Mouse (Mus musculus) stomach, embryonic 15.5 days (tissue): ENCODE results near the gene Rnf11. TPM values are rescaled to one million over a fixed set of nuclear protein-coding genes. Genes with fewer than 3 reads are reported as not detected.
"Not testable (repeated sequence)": the region's sequence is repeated elsewhere in the genome, so short reads cannot be mapped to it uniquely, and the experiment has no call there.

Experiments used
- ATAC-seq: fragments of 200-750 bp; cut with Nextera tagmentation; 2 replicates; pipeline ENCODE4 v1.8.0; 2017; ENCODE audit warnings: low read depth, moderate number of reproducible peaks, moderate TSS enrichment; ENCODE audit not compliant: insufficient read depth, low FRiP score
- H3K27ac ChIP-seq: fragments of 300-500 bp; sonication (generic); 2 replicates; pipeline ENCODE4 v1.5.1; 2015; ENCODE audit warnings: mild to moderate bottlenecking, inconsistent platforms
- H3K27me3 ChIP-seq: fragments of 300-500 bp; sonication (generic); replicated peaks from 2 replicates; pipeline ENCODE4 v1.6.1; 2015; ENCODE audit warnings: inconsistent platforms
- H3K36me3 ChIP-seq: fragments of 300-500 bp; sonication (generic); 2 replicates; pipeline ENCODE4 v1.6.1; 2015; ENCODE audit warnings: inconsistent platforms
- H3K4me1 ChIP-seq: fragments of 300-500 bp; sonication (generic); 2 replicates; pipeline ENCODE4 v1.6.1; 2015; ENCODE audit warnings: inconsistent platforms
- H3K4me2 ChIP-seq: fragments of 300-500 bp; sonication (generic); 2 replicates; pipeline ENCODE4 v1.6.1; 2015; ENCODE audit warnings: mild to moderate bottlenecking, inconsistent platforms
- H3K4me3 ChIP-seq: fragments of 300-500 bp; sonication (generic); replicated peaks from 2 replicates; pipeline ENCODE4 v1.5.1; 2015; ENCODE audit warnings: inconsistent platforms
- H3K9ac ChIP-seq: fragments of 300-500 bp; sonication (generic); 2 replicates; pipeline ENCODE4 v1.6.1; 2015; ENCODE audit warnings: inconsistent platforms
- H3K9me3 ChIP-seq: fragments of 300-500 bp; sonication (generic); 2 replicates; pipeline ENCODE4 v1.6.1; 2016; ENCODE audit warnings: inconsistent platforms
- WGBS: fragments of 180-500 bp; shearing (Covaris S2); methylation state at CpG from one replicate; pipeline ENCODE4 v1.1.7; 2015; 5-methylcytosine and 5-hydroxymethylcytosine counted together
- polyA plus RNA-seq: library from polyadenylated mRNA; unstranded; fragments of >200 nt; fragmentation: Nextera tagmentation; extraction: Ambion mirVana; gene quantifications from 2 replicates; pipeline ENCODE4 v1.2.1, GENCODE M21; 2015

Rnf11 gene
- polyA plus RNA-seq, 1 experiment from 2014 or later = 37.0 TPM

GRCm38 (mm10) chr4:109407176-109407520, 77.4 kb downstream of the Rnf11 start:
- H3K27ac ChIP-seq = peak overlapping the region; percentile 74
- peak; percentile 1; the same call in 1 of the 2 replicates for ATAC-seq

GRCm38 (mm10) chr4:109406486-109407175, 77.9 kb downstream of the Rnf11 start, which contains the start of gene Ttc39a:
Ttc39a (plus strand) TSS chr4:109406623.
- H3K36me3 ChIP-seq = no peaks in the 10 kb centered on the region
- peaks cover 11% of the 10 kb centered on the region for H3K4me1 ChIP-seq
- no peaks in the 10 kb centered on the region for H3K9me3 ChIP-seq
- peak within 1 kb of the TSS; percentile 94 for H3K4me2 ChIP-seq
- WGBS = under 1% methylated on average over 45 of the region's 56 CpGs
- no peaks in the 10 kb centered on the region for H3K27me3 ChIP-seq
- H3K9ac ChIP-seq = peak within 1 kb of the TSS; percentile 47; the same call in 1 of the 2 replicates
- ATAC-seq = peak; percentile 63
- peak within 1 kb of the TSS; percentile 74 for H3K27ac ChIP-seq
- H3K4me3 ChIP-seq = peak within 1 kb of the TSS; percentile 66

More at GRCm38 (mm10) chr4:109407176-109407520, 77.4 kb downstream of the Rnf11 start:
- Histone ChIP-seq H3K9me3 (no peaks in the 10 kb centered on the region), H3K4me1 (peaks cover 11% of the 10 kb centered on the region), H3K27me3 (no peaks in the 10 kb centered on the region), H3K4me2 (peak overlapping the region; percentile 94), H3K36me3 (no peaks in the 10 kb centered on the region), H3K9ac (peak overlapping the region; percentile 47; the same call in 1 of the 2 replicates), H3K4me3 (peak overlapping the region; percentile 66)
- 2% methylated on average over 24 of the region's 24 CpGs for WGBS

GRCm38 (mm10) chr4:109406054-109406485, 78.5 kb downstream of the Rnf11 start:
- ATAC-seq = peak; percentile 86
- no peak overlapping the region for H3K9ac ChIP-seq
- H3K27ac ChIP-seq = peak overlapping the region; percentile 74
- H3K27me3 ChIP-seq = no peaks in the 10 kb centered on the region
- H3K4me2 ChIP-seq = peak overlapping the region; percentile 94
- H3K4me1 ChIP-seq = peaks cover 11% of the 10 kb centered on the region
- H3K9me3 ChIP-seq = no peaks in the 10 kb centered on the region
- WGBS = 5% methylated on average over 3 of the region's 3 CpGs
- H3K36me3 ChIP-seq = no peaks in the 10 kb centered on the region
- H3K4me3 ChIP-seq = peak overlapping the region; percentile 66

- WGBS = 59% methylated on average over 8 of the region's 8 CpGs
- peak overlapping the region; percentile 37 for H3K4me2 ChIP-seq
- H3K27ac ChIP-seq = peak overlapping the region; percentile 72
- H3K36me3 ChIP-seq = no peaks in the 10 kb centered on the region
- ATAC-seq = no peak
- no peaks in the 10 kb centered on the region for H3K27me3 ChIP-seq
- peak overlapping the region; percentile 66 for H3K4me3 ChIP-seq
- H3K9ac ChIP-seq = no peak overlapping the region
- no peaks in the 10 kb centered on the region for H3K9me3 ChIP-seq
- peaks cover 11% of the 10 kb centered on the region for H3K4me1 ChIP-seq
Measured at GRCm38 (mm10) chr4:109405415-109405814, 79.1 kb downstream of the Rnf11 start.

- Histone ChIP-seq H3K4me3 (0 out of 2 replicates have a peak overlapping the region, but pooled peaks have one; percentile 66), H3K4me2 (peak overlapping the region; percentile 37; the same call in 1 of the 2 replicates), H3K4me1 (peaks cover 11% of the 10 kb centered on the region)
- H3K27me3 ChIP-seq, H3K27ac ChIP-seq, H3K9ac ChIP-seq, H3K9me3 ChIP-seq, H3K36me3 ChIP-seq, ATAC-seq: not testable (repeated sequence)
- 79% methylated on average over 3 of the region's 3 CpGs for WGBS
Measured at GRCm38 (mm10) chr4:109404908-109405307, 79.6 kb downstream of the Rnf11 start.

GRCm38 (mm10) chr4:109401176-109401689, 83.3 kb downstream of the Rnf11 start:
- Histone ChIP-seq H3K4me2 (no peak overlapping the region), H3K27me3 (no peaks in the 10 kb centered on the region), H3K36me3 (no peaks in the 10 kb centered on the region), H3K9ac (no peak overlapping the region), H3K4me3 (no peak overlapping the region), H3K4me1 (peaks cover 6% of the 10 kb centered on the region; the same call in 1 of the 2 replicates), H3K27ac (no peak overlapping the region), H3K9me3 (no peaks in the 10 kb centered on the region)
- 68% methylated on average over 5 of the region's 5 CpGs for WGBS
- ATAC-seq = no peak

Other genes starting within 250 kb of the Rnf11 start
- 30.2 and 34.8 TPM in 2 replicates for gene Eps15, start 204.5 kb downstream of the Rnf11 start, polyA plus RNA-seq
- gene Ttc39a, start 78.1 kb downstream of the Rnf11 start, polyA plus RNA-seq = 21.3 and 30.0 TPM in 2 replicates
- gene 4930522H14Rik, start 46.6 kb upstream of the Rnf11 start, polyA plus RNA-seq = not detected in 2 replicates
- gene Cdkn2c, start 182.5 kb upstream of the Rnf11 start, polyA plus RNA-seq = 10.6 and 11.7 TPM in 2 replicates
- gene Faf1, start 191.9 kb upstream of the Rnf11 start, polyA plus RNA-seq = 24.3 and 27.1 TPM in 2 replicates